ENCODE assay signal across 10 mouse cellular contexts in genomic region chr2:5286189-5287043, GRCm38 (mm10).
DNase-seq lines count a peak whose midpoint lies in the region; ATAC-seq lines count a peak whose summit lies in the region.
"Had no signal": no experiment of that assay in that cellular context is flagged by ENCODE, and none has a peak within 500 bp of the region (broad histone marks: within the 10 kb centered on the region; RNA-seq: fewer than 3 reads in every experiment).

No protein-coding gene starts in this region.

- H3K9me3 ChIP-seq in forebrain, embryonic 11.5 days (ENCODE audit: control insufficient read depth, low read length), result no peaks in the 10 kb centered on the region
- H3K9me3 ChIP-seq: heart, embryonic 15.5 days; neural tube, embryonic 12.5 days had no signal

- no peak overlapping the region for H3K4me3 ChIP-seq in brown adipose tissue, adult 24 weeks (ENCODE audit: insufficient read depth, low read depth, low read length)
- H3K4me3 ChIP-seq in forebrain, embryonic 11.5 days (ENCODE audit: low read depth, low read length), result no peak overlapping the region
- H3K4me3 ChIP-seq: heart, embryonic 15.5 days; neural tube, embryonic 12.5 days had no signal

- H3K27ac ChIP-seq in brown adipose tissue, adult 24 weeks (replicated peaks; ENCODE audit: low read depth, low read length), result peak overlapping the region; percentile 66; the same call in 1 of the 2 replicates
- H3K27ac ChIP-seq in forebrain, embryonic 11.5 days (ENCODE audit: low read depth, low read length), result no peak overlapping the region
- H3K27ac ChIP-seq: heart, embryonic 15.5 days; liver, embryonic 14.5 days; neural tube, embryonic 12.5 days had no signal

- H3K36me3 ChIP-seq in forebrain, embryonic 11.5 days (ENCODE audit: control insufficient read depth, insufficient read depth, low read length), result no peaks in the 10 kb centered on the region
- H3K36me3 ChIP-seq: heart, embryonic 15.5 days; neural tube, embryonic 12.5 days had no signal

- DNase-seq in ovary, adult 18-20 months (ENCODE audit: low spot score), result peak; percentile 31
- no peak for DNase-seq in ovary, postnatal 36 days (ENCODE audit: low spot score)
- DNase-seq in kidney, postnatal 25 days, result peak; percentile 77 to 78
- DNase-seq in urinary bladder, postnatal 25 days (ENCODE audit: low spot score), result peak; percentile 58
- no peak for DNase-seq in forebrain, embryonic 11.5 days (ENCODE audit: low spot score)
- DNase-seq in natural killer cell, adult 2 months (ENCODE audit: low spot score in 2 of 2), result no peak

- no peak overlapping the region for H3K4me2 ChIP-seq in forebrain, embryonic 11.5 days (ENCODE audit: low read depth, low read length, severe bottlenecking)
- H3K4me2 ChIP-seq: heart, embryonic 15.5 days; neural tube, embryonic 12.5 days had no signal

- H3K9ac ChIP-seq in forebrain, embryonic 11.5 days (ENCODE audit: low read length), result no peak overlapping the region
- H3K9ac ChIP-seq: heart, embryonic 15.5 days; liver, embryonic 14.5 days; neural tube, embryonic 12.5 days had no signal

- WGBS in forebrain, embryonic 11.5 days, result 88% methylated on average over 5 of the region's 5 CpGs

- ATAC-seq in forebrain, embryonic 11.5 days (replicated peaks; ENCODE audit: low FRiP score), result no peak

- H3K27me3 ChIP-seq in forebrain, embryonic 11.5 days (ENCODE audit: control insufficient read depth, insufficient read depth, low read length), result no peaks in the 10 kb centered on the region
- H3K27me3 ChIP-seq: heart, embryonic 15.5 days; neural tube, embryonic 12.5 days had no signal

- peaks cover 2% of the 10 kb centered on the region; the same call in 1 of the 2 replicates for H3K4me1 ChIP-seq in brown adipose tissue, adult 24 weeks (ENCODE audit: control insufficient read depth, insufficient read depth, insufficient read length, low read length)
- H3K4me1 ChIP-seq in forebrain, embryonic 11.5 days (replicated peaks; ENCODE audit: control insufficient read depth, insufficient read depth, low read length), result no peaks in the 10 kb centered on the region
- H3K4me1 ChIP-seq: neural tube, embryonic 12.5 days had no signal

Comparison
In these comparisons a context has a peak if more than half of its experiments do, and no peak if none do; other contexts are left out.
1. DNase-seq: peak in ovary, adult 18-20 months (single experiment), kidney, postnatal 25 days (2 of 2) and urinary bladder, postnatal 25 days (single experiment); none in ovary, postnatal 36 days (single experiment), forebrain, embryonic 11.5 days (single experiment) and natural killer cell, adult 2 months (0 of 2).